Mouse (Mus musculus) c-Kit-positive CD71-negative TER-119-negative erythroid progenitor cells, embryonic 14.5 days (primary cell): ENCODE data around the gene Lonrf2.
A peak's percentile ranks its signal among the peaks of the same experiment; 100 is the strongest.

Experiments
- DNase-seq: peaks from one replicate; pipeline ENCODE4 v3.0.0-alpha.2; 2013; ENCODE audit warnings: low read depth

The Lonrf2 gene

DNA sequence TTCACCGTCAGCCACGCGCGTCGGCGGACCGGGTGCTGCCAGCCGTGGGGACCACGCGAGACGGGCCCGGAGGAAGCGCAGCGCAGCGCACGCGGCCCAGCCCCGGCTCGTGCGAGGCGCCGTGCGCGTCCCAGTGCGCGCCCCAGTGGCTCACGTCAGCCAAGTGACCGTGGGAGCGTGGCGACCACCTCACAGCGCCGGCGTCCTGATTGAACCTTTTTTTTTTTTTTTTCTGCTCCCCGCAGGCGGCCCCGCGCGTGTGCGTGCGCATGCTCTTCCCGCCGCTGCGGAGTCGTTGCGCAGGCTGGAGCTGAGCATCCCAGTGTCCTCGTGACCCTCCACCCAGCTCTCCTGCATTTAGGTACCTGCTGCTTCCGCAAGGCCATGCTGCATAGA lies at the start of gene Lonrf2:
Gene Lonrf2, minus strand, starts transcription at position 235 of the 396 bp plus-strand sequence.
- DNase-seq = no peak

DNA sequence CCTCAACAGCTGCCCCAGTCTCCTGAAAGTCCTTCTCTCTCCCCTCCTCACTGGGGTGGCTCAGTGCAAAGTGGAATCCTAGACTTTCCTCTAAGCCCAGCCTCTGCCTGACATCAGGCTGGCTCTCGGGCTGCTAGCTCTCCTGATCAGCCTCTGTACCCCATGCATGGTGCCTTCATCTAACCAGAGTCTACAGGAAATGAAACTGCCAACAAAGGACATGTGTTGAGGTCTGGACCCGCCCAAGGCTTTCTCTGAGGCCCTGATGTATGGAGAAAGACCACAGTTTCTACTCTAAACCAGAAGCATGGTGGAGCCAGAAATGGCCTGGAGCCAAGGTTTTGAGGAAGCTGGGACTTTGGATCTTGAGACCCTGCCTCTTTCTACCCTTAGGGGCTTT lies 49.4 kb upstream of the Lonrf2 start:
- DNase-seq = no peak

DNA sequence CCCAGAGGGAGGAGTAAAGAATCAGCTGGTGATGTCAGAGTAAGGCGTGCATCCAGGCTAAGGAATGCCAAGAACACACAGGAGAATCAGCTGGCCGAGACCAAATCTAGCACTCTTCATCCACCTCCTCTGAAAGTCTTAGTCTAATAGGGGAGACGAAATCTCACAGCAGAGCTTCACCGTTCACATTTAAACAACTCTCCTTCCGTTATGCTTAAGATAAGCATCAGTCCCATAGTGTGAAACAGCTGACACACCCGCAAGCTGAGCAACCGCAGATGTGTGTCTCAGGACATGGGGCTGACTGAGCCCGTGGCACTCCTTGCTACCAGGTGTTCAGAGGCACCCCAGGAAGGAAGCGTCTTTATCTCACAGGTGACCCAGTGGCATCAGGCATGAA lies 47.3 kb upstream of the Lonrf2 start:
- no peak for DNase-seq

DNA sequence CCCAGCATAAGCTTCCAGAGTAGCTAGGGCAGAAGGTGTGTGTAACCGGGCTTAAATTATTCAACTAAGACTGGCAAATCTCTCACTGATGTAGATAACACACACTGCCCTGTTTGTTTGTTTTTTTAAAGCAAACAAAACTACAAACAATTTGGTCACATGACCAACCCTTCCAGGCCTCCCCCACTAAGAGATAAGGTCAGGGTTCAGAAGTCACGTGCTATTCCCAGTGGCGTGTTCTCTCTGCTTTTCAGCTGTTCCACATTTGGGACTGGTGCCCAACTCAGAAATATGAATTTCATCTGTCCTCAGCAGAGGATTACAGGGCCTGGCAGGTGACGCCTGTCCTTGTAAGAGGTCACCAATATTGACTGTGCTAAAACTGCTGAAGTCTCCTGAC lies 46.2 kb upstream of the Lonrf2 start:
- no peak for DNase-seq

DNA sequence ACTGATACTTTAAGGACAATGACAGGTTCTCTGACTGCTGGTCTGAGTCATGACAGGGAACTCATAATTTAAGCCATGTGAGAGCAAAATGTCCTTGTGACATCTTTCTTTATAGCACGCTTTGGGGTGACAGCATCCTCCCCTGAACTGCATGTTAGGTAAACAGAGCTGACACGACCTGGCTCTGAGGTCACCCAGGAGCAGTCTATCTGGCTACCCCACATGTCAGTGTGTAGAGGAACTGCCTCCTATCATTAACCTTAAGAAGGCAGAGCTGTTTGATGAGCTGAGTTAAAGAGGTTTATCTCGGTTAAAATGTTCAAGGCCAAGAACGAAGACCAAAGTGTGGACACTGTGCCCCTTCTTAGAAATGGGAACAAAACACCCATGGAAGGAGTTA lies 44.9 kb upstream of the Lonrf2 start:
- DNase-seq = no peak

DNA sequence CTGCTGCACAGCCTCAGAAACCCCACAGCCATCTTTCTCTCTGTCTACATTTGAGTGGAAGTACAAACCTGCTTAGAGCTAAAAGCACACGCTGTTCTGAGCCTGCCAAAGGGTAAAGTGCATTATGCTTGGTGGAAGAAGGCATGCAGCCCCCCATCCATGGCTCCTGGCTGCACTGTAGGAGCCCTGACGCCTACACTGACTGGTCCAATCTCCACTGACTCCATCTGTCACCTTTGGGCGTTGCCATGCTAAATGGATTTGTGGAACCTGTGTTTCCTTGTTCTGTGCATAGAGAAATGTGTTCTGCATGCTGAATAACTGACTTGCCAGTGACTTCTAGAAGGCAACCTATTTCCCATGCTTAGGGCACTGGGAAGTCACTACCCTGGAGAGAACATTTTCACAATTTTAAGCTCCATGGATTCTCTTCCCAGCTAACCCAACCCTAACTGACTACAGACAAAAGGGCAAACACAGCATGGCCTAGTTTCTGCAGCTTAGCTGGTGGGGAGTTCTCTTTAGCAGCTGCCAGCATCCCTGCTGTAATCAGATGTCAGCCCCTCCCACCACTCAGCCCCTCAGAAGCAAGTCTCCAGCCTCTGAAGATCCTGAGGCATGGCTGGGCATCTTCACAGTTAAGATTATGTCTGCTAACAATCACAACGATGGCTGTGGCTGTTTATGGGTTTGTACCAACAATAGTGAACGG lies 40.3 kb upstream of the Lonrf2 start:
- no peak for DNase-seq

DNA sequence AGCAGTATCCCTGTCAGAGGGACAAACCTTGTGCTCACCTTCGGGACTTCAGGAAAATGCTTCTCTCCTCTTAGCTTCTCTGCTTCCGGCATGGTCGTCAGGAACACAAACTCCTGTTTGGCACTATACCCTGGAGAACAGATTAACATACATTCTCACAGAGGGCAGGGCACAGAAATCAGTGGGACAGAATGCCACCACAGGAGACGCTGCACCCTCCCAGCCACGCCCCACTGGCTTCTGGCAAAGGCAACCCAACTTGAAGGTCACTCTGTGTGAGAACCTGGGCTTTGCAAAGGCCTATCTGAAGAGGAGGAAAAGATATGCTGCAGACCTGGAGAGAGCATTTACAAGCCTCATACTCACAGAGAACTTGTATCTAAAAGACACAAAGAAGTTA lies 37.4 kb upstream of the Lonrf2 start:
- DNase-seq = no peak

DNA sequence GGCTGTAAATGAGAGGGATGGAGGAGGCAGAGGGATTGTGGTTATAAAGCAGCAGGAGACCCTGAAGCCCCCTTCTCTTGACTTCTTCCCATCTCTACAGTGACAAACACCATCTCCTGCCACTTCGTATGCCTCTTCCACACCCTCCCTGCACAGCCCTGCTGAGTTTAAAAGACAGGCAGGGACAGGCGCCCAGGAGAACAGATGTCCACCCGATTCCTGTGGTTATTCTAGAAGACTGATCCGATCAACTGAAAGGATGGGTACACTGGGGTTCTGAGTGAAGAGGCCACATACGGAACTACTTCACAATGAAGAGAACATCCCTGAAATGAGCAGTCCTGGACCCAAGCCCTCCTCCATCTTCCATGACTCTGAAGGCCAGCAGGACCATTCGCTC lies 35.3 kb upstream of the Lonrf2 start:
- no peak for DNase-seq

DNA sequence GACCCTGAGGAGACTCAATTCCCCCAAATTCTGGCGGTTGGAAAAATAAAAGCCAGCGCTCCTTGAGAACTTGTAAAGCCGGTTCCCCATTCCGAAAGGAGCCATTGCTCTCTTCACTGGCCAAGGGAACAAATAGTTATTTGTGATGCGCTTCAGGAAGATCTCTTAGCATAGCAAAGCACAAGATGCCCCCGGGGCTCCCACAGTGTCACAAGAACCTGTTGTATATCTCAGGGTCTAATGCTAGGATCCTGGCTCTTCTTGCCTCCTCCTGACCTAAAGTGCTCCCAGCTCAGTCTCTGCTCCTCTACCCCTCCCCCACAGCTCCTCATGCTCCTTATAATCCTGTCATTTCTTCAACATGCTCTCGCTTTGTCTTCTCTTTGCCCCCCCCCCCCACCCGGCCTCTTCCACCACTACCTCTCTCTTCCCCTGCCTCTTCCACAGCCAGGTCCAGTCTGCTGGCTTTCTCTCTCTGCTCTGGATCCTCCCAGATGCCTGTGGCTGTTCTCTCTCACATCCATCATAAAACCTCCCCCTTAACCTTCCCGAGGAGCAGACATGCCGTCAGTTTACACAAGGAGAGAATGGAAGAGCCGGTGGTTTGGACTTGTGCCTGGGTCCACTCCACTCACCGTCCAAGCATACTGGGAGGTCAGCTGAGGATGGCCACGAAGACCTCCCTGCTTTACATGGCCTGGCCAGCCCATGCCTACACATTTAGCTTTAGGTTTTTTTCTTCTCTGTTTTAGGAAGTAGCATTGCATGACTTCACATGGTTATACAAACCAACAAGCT lies 33.1 kb upstream of the Lonrf2 start:
- no peak for DNase-seq

DNA sequence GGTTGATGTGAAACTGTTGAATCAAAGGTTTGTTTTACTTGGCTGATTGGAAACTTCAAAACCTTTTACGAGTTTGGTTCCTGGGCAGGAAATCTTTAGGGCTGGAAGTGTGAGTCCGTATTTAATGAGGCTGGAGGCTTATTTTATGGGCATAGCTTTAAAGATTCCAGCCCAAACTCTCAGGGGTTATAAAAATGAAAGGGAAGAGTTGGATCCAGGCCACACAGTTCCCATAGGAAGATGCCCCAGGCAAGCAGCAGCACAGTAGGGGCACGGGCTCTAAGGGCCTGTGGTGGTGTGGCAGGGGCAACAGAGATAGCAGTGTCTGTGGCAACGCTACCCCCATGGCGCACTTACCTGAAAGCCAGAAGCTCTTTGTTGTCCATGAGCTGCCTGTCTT lies 29.7 kb upstream of the Lonrf2 start:
- DNase-seq = no peak

DNA sequence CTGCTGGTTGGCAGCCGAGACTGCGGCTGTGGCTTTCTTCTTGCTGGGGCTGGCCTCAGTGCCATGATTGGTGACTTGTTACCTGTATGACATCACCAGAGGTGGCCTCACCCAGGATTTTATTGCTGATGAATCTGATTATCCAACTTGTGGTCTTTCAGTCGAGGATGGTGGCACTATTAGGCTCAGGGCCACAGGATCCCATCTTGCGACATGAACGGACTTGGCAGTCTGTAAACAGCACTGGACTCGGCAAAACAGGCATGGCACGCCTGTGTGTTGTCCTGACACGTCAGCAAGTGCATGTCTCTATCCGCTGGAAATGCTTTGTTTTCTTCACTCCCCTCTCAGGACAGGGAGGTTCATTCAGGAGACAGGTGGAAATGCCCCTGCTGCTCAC lies 27.8 kb upstream of the Lonrf2 start:
- DNase-seq = no peak

DNA sequence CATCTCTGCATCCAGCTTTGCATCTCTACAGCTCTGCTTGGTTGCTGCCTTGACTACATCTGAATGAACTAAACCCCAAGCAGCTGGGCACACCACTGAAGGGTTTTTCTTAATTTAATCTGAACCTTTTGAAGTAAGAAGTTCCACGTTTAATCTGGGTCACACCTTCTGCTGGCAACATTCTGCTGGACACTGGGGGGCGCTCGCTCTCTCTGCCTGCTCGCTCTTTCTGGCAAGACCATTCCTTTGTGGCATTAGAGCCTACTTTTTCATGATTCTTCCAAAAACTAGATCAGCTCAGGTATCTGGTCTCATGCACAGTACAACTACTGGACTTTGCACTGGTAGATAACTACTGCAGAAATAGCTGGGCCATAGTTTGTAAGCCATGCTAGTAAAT lies 25.7 kb upstream of the Lonrf2 start:
- no peak for DNase-seq

DNA sequence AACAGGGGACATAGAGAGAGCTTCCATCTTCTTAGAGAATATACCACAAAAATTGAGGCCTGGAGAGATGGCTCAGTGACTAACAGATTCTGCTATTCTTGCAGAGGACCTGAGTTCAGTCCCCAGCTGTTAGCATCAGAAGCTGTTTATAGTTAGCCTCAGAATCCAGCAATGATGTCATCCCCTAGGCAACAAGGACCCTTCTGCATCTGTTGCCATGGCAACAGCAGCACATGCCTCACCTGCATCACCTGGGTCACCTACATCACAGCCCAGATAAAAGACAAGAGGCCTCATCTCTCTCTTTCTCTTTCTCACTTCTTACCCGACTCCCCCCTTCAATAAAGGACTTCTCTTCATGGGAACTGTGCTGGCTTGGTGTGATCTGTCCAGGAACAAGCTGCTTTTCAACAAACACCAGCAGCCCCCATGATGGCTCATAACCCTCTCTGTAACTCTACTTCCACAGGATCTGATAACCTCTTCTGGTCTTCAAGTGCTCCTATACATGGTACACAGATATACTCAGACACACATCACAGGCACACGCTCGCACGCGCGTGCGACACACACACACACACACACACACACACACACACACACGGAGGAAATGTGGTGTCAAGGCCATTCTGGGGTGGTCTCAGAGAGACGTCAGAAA lies 24.5 kb upstream of the Lonrf2 start:
- DNase-seq = no peak

DNA sequence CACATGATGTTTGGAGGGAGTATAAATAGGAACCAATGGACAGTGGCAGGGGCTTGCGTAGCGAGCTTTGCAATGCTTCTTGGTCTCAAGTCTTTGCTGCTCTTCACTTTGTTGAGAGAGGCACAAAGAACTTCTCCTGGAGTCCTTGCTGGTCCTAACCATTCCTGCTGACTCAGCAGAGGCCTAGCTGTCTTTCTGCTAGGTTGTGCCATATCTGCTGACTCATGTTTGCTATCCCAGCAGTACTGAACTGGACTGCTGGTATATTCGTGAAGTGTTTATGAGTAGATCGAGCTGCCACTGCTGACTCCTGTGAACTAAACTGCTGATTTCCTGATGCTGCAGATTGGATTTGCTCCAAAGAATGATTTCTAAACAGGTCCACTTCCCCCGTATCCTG lies 23.7 kb upstream of the Lonrf2 start:
- no peak for DNase-seq

DNA sequence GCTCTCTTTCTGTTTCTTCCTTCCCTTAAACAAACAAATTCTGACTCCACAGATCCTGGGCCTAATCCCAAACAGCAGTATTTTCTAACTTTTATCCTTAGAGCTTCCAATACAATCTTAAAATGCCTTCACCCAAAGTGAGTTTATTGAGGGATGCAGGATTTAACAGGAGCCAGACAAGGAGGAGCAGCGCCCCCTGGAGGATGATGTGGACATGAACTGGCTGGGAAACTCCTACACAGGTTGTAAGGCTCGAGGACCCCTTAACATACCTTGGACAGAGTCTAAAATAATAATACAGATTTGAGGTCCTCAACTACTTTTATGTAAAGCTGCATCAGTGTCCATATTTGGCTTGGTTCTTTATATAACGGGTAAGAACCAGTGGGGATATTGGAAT lies 19.7 kb upstream of the Lonrf2 start:
- DNase-seq = peak; percentile 34

DNA sequence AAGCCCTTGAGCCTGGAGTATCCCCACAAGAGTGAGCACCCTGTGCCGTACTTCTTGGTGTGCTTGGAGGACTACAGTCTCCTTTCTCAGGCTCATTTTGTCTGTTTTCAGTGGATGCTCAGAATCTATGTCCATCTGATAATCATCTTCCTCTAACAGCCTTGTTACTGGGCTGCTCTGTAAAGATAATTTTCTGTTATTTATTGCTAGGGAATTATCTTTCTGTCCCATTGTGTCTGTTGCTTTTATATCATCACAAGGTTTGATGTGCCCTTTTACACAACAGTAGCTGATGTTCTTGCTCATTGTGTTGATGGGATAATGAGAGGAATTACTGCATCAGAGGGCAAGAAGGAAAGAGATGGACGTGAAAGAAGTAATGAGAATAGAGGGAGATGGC lies 15.7 kb upstream of the Lonrf2 start:
- no peak for DNase-seq

DNA sequence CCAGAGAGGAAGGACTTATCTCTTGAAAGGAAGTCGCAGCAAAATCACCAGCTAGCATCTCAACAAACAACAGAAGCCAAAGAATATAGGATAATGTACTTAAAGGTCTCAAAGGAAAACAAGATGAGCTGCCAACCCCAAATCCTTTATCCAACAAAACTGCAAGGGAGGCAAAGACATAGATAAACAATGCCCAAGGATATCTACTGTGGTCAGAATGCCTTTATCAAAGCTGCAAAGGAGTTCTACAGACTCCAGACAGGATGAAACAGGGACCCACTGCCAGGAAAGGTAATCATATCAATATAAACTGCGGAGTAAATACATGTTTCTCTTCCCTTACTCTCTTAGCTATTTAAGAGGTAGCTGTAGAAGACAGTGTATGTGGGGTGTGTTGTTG lies 14.1 kb upstream of the Lonrf2 start:
- DNase-seq = no peak

DNA sequence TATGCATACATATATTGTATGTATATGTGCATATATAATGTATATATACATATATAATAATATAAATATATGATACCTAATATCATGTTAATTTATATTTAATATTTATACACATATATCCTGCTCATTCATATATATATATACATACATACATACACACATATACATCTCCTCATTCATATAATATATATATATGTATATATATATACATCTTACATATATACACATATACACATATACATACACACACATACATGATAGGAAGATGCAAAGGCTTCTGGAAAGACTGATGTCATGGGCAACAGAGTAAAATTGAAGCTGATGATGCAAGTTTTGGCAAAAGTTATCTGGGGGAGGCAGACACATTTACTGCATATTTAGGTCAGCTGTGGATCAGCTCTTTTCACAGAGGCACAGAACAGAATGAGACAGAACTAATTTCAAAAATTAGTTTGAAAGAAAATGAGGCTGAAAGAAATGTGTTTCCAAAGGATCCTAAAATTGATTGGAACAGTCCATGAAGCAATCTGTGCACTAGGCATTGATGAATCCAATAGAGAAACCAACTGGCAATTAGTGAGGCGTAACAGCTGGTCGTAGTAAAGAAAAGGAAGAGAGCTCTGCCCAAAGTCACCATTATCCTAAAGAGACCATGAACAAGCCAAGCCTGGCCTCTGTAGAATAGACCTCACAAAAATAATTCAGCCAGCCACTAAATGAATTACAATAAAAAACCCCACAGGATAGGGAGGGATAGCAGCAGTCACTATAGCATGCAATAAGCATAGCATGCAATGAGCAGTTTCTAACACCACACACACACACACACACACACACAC lies 12.2 kb upstream of the Lonrf2 start:
- no peak for DNase-seq

DNA sequence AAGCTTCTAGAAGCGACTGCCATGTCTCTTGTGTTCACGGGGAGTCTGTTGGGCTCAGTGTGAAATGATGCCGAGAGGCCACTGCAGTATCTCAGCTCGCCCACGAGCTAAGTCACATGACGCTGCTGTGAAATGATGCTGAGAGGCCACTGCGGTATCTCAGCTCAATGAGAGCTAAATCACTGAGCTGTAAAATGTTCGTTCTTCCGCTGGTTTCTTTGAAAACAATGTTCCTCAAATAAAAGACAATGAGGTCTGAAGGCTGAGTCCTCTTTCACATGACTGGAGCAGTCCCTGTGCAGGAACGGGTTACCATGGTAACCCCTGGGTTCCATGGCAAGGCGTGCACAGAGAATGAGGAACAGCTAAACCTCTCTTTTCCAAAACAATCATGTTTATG lies 11.5 kb upstream of the Lonrf2 start:
- DNase-seq = no peak

DNA sequence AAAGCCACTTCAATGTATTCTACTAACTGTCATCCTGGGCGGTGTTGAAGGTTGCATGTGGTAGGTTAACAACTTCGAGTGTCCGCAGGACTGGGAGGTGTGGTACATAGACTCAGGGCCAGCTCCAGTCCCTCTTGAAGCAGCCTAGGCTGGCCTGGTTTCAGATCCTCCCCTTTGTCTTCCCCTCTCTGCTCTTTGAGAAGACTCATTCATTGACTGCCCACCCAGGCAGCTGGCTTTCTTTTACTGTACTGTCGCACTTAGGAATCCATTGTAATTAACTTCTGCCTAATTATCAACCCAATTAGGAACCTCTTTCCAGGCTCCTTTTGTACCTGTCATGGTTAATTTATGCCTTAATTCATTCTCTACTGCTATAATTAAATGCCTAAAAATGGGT lies 6.8 kb upstream of the Lonrf2 start:
- no peak for DNase-seq

DNA sequence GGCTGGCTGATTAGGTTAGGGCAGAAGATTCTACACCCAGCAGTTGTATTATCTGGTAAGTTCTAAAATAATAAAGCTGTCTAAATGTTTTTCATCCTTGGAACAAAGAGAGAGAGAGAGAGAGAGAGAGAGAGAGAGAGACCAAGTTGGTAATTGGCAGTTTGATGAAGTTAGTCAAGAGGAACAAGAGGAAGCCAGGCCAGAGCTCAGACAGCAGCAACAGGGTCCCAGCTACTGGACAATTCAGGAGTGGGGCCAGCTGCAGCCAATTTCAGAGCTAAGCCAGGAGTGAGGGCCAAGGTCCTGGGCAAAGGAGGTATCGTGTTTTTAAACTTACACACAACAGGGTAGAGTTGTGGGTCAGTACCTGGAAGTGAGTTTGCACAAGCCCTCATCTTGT lies 6.3 kb upstream of the Lonrf2 start:
- no peak for DNase-seq

DNA sequence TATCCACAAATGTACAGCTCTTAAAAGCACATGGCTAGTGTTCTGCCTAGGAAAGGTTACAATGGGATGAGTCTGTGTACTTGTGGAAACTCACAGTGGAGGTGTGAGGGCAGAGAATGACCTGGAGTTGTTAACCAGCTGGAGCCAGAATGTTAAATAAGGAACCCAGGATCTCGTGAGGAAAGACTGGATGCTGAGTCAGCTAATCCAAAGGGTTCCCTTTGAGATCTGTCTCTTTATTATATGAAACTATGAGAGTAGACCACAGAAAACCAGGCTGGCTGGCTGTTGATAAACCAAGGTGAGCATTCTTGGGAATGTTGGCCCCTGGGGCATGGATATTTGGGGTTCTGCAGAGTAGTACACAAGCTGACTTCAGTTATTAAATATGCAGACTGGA lies 3.4 kb upstream of the Lonrf2 start:
- no peak for DNase-seq
